Mouse (Mus musculus) small intestine, adult 2 months (tissue): ENCODE results near the gene Hjurp. TPM values are rescaled to one million over a fixed set of nuclear protein-coding genes. Genes with fewer than 3 reads are reported as not detected.

Experiments
- H3K27ac ChIP-seq: fragments of 200-500 bp; 2 replicates; pipeline ENCODE4 v1.5.1; 2012; ENCODE audit warnings: low read depth, low read length, control low read depth, inconsistent platforms; ENCODE audit not compliant: insufficient read depth
- H3K27me3 ChIP-seq: fragments of 200-500 bp; 2 replicates; pipeline ENCODE4 v1.6.1; 2012; ENCODE audit warnings: mild to moderate bottlenecking, moderate library complexity, low read length, inconsistent platforms; ENCODE audit not compliant: control insufficient read depth, insufficient read depth
- H3K36me3 ChIP-seq: fragments of 200-500 bp; 2 replicates; pipeline ENCODE4 v1.6.1; 2012; ENCODE audit warnings: mild to moderate bottlenecking, low read length, control low read depth, inconsistent platforms; ENCODE audit not compliant: control insufficient read depth, insufficient read depth
- H3K4me1 ChIP-seq: fragments of 200-500 bp; 2 replicates; pipeline ENCODE4 v1.6.1; 2012; ENCODE audit warnings: low read length, inconsistent platforms, mixed read lengths; ENCODE audit not compliant: control insufficient read depth, insufficient read depth, insufficient read length
- H3K4me3 ChIP-seq: fragments of 200-500 bp; 2 replicates; pipeline ENCODE4 v1.5.1; 2012; ENCODE audit warnings: low read depth, mild to moderate bottlenecking, control low read depth, inconsistent platforms, low read length, moderate library complexity
- CTCF ChIP-seq: fragments of 200-500 bp; IDR thresholded peaks from 2 replicates; pipeline ENCODE4 v1.5.1; 2012; ENCODE audit warnings: low read depth, mild to moderate bottlenecking, control low read depth, inconsistent platforms, low read length, moderate library complexity, mixed read lengths; ENCODE audit not compliant: insufficient replicate concordance, insufficient read length; ENCODE audit errors: extremely low read depth
- POLR2A ChIP-seq: fragments of 200-500 bp; IDR thresholded peaks from 2 replicates; pipeline ENCODE4 v1.6.1; 2012; ENCODE audit warnings: low read depth, mild to moderate bottlenecking, control low read depth, inconsistent platforms, low read length, moderate library complexity
- WGBS: fragments of 180-500 bp; shearing (Covaris S2); methylation state at CpG from one replicate; pipeline ENCODE4 v1.1.7; 2018; 5-methylcytosine and 5-hydroxymethylcytosine counted together
- polyA plus RNA-seq: library from polyadenylated mRNA; depleted of rRNA; stranded (reverse); fragments of >200 nt; gene quantifications from 2 replicates; pipeline ENCODE4 v1.2.3, GENCODE M21; 2012

Gene Hjurp
- polyA plus RNA-seq, 1 experiment: 23.4 TPM

DNA sequence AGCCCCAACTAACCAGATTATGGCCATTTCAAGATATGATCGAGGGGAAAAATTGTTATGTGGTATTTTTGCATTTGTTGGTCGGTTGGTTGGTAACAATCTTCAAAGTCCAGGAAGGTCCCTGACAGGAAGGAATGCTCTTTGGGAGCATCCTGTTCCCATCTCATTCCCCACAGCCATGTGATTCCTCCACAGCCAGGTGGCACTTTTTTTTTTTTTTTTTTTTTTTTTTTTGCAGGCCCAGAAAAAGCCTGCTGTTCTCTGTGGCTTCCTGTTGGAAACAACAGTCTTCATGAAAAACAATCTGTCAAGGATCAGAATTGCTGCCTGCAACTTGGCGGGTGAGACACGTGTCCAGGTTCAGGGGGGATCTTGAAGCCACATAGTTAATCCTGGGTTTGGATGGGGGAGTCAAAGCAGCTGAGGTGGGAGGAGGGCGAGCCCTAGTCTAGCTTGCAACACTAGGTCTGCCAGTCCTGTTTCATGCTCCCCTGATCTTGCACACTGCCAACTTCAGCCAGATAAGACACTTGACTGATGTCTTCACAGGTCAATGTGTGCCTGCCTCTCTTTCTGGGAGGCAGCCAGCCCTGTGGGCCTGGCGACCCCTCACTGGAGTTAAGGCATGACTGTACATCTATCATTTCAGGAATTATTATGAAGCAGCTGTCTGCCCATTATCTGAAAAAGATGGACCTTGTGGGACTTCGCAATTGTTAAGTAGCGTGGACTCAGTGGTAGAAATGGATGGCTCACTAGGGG lies 18.4 kb downstream of the Hjurp start:
- WGBS: 71% methylated on average over 8 of the region's 8 CpGs
- Histone ChIP-seq H3K4me1 (peaks cover 7% of the 10 kb centered on the region), H3K27me3 (no peaks in the 10 kb centered on the region), H3K36me3 (peaks cover 34% of the 10 kb centered on the region), H3K27ac (no peak overlapping the region), H3K4me3 (no peak overlapping the region)
- no peak for TF ChIP-seq POLR2A
- TF ChIP-seq CTCF: no peak

- Histone ChIP-seq H3K36me3 (peaks cover 26% of the 10 kb centered on the region), H3K4me1 (peaks cover 12% of the 10 kb centered on the region), H3K4me3 (no peak overlapping the region), H3K27ac (no peak overlapping the region), H3K27me3 (no peaks in the 10 kb centered on the region)
- TF ChIP-seq POLR2A (no peak), CTCF (no peak)
- WGBS: 74% methylated on average over 6 of the region's 6 CpGs
These were observed 19.1 kb downstream of the Hjurp start for GRCm38 (mm10) chr1:88258361-88258760.

DNA sequence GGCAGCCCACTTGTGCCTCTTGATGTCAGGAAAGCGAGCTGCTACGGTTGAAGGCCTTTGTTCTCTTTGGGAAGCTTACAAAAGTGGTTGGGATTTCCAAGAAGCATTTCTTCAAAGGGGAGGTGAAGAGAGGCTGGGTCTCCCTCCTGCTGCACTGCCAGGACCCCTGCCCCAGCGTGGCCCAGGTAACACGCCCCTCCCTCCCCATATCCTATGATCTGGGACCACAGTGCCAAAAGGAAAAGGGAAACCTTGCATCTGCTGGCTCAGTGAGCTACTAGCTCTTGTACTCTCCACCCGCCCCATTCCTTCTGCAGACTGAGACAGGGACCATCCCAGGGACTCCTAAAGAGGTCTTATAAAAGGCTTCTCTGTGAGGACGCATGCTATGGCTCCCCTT lies 19.8 kb downstream of the Hjurp start:
- H3K27ac ChIP-seq: no peak overlapping the region
- 83% methylated on average over 6 of the region's 6 CpGs for WGBS
- peaks cover 19% of the 10 kb centered on the region for H3K4me1 ChIP-seq
- H3K27me3 ChIP-seq: no peaks in the 10 kb centered on the region
- no peak overlapping the region for H3K4me3 ChIP-seq
- TF ChIP-seq CTCF (no peak), POLR2A (no peak)
- H3K36me3 ChIP-seq: peaks cover 20% of the 10 kb centered on the region

DNA sequence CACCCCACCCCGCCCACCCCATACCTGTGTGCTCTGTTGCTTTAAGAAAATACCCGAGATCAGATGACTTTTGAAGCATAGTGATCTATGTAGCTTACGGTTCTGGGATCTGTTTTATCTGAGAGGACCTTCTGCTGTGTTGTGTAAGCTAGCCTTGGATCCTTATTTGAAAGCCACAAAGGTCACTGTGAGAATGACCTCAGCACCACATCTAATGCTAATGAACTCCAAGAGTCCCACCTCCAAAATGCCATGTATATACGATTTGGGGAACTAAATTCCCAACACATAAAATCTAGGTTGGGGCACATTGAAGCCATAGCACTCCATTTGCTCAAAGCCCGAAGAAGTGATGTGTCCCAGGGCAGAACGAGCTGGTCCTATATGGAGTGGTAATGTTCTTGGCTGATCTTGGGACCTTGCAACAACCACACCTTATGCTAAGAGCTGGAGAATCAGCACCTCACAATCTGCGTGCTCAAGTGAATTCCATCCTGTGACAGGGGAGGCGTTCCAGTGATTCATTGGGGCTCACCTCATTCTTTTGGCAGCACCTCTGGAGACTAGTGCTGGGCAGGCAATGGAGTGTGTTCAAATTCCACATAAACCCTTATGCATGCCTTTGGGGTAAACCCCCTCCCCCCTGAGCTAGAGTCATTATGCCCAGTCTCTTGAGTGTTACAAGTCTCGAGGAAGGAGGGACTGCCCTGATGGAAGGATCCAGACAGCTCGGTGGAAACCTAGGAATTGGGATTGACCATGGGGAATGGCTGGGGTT lies 20.4 kb downstream of the Hjurp start:
- TF ChIP-seq POLR2A (no peak), CTCF (no peak)
- WGBS: 71% methylated on average over 10 of the region's 10 CpGs
- Histone ChIP-seq H3K4me3 (no peak overlapping the region), H3K4me1 (peaks cover 19% of the 10 kb centered on the region), H3K27me3 (no peaks in the 10 kb centered on the region), H3K36me3 (peaks cover 14% of the 10 kb centered on the region), H3K27ac (no peak overlapping the region)

GRCm38 (mm10) chr1:88255989-88256754 lies 21.3 kb downstream of the Hjurp start:
- WGBS: 82% methylated on average over 13 of the region's 13 CpGs
- TF ChIP-seq POLR2A: no peak
- Histone ChIP-seq H3K36me3 (peaks cover 5% of the 10 kb centered on the region), H3K27me3 (no peaks in the 10 kb centered on the region), H3K27ac (no peak overlapping the region), H3K4me1 (peaks cover 19% of the 10 kb centered on the region), H3K4me3 (no peak overlapping the region)

DNA sequence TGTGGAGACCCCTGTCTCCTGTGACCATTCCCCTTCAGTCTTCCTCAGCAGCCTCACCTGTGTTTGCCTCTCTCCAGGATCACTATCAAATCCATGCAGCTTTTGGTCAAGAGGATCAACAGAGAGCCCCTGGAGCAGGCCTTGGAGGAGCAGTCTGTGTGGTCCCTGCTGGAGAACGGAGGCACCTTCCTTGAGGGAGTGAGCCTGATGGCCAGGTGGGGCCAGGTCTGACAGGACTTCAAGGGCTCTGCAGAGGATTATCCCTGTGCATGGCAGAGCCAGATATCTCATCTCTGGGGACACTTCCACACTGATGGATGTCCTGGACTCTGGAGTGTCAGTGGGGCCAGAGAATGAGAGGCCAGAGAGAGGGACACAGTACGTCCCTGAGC lies 22.0 kb downstream of the Hjurp start:
- no peak for TF ChIP-seq CTCF
- TF ChIP-seq POLR2A: no peak
- H3K4me1 ChIP-seq: peaks cover 19% of the 10 kb centered on the region
- peaks cover 2% of the 10 kb centered on the region; the same call in 1 of the 2 replicates for H3K36me3 ChIP-seq
- no peak overlapping the region for H3K27ac ChIP-seq
- no peaks in the 10 kb centered on the region for H3K27me3 ChIP-seq
- no peak overlapping the region for H3K4me3 ChIP-seq
- WGBS: 63% methylated on average over 2 of the region's 2 CpGs

DNA sequence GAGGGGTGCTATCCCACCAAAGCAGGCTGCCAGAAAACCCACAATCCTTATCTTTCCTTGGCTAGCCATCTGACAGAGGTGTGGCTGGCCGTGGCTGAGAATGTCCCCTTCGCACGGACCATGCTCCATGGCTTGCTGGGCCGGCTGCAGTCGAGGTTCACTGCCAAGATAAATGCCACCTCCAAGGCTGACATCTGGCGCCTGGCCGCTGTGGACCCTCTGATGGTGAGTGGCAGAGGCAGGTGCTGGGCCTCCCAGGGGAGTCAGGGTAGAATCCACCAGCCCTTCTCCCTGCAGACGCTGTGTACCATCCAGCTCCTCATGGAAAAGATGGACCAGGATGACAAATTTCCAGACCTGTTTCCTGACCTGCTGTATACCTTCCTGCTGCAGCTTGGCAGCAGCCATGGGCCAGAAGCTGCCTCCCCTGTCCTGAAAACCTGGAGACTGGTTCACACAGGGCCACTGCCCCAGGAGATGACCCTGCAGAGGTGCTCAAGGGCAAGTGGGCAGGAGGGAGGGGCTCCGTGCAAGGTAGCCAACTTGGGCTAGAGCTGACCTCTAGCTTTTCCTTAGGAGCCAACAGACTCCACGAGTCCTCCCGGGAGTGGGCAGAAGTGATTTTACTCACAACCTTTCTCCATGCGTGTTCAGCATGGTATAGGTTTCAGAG lies 22.5 kb downstream of the Hjurp start:
- H3K4me1 ChIP-seq: peaks cover 15% of the 10 kb centered on the region
- TF ChIP-seq POLR2A (no peak), CTCF (no peak)
- H3K36me3 ChIP-seq: peaks cover 2% of the 10 kb centered on the region; the same call in 1 of the 2 replicates
- WGBS: 83% methylated on average over 12 of the region's 12 CpGs
- H3K27me3 ChIP-seq: no peaks in the 10 kb centered on the region
- H3K4me3 ChIP-seq: no peak overlapping the region
- H3K27ac ChIP-seq: no peak overlapping the region
